Comparison of ENCODE assay signal across 8 mouse cellular contexts in the genomic region with DNA sequence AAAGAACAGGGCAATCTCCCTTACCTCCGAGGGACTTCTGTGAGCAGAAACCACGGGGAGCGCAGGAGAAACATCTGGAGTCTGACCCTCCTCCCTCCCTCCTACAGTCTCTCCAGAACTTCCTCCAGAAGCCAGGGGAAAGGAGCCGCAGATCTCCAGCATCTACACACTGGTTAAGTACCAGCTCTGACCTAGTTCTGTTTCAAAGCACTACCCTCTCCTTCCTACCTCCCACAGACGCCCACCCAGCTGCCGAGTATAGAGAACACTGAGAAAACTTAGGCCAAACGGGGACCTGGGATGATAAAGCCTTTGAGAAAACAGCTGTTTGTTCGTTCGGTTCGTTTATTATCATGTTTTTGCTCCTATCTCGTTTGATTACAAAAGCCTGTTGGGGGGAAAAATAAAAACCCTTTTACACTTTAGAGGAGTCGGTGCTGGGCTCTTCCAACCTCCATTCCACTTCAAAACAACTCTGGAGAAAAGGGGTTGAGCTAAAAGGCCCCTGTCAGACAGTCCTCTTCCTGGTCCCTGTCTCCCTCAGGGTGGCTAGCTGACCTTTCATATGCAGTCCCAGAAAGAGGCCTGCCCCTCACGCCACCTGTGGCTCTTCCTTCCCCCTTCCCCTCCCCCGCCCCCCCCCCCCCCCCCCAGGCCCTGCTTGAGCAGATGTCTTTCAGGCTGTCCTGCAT.
DNase-seq lines count a peak whose midpoint lies in the region; ATAC-seq and TF ChIP-seq lines count a peak whose summit lies in the region.

No protein-coding gene starts in this region.

- peaks cover 4% of the 10 kb centered on the region; the same call in 1 of the 2 replicates for H3K4me1 ChIP-seq in kidney, postnatal 0 days (replicated peaks; ENCODE audit: insufficient read depth, low read length)
- peaks cover 20% of the 10 kb centered on the region for H3K4me1 ChIP-seq in embryonic facial prominence, embryonic 13.5 days

- H3K36me3 ChIP-seq in kidney, postnatal 0 days (ENCODE audit: insufficient read depth, low read length): no peaks in the 10 kb centered on the region
- H3K36me3 ChIP-seq in embryonic facial prominence, embryonic 13.5 days: no peaks in the 10 kb centered on the region

- no peak overlapping the region for H3K4me3 ChIP-seq in kidney, postnatal 0 days (replicated peaks; ENCODE audit: low read depth, low read length)
- H3K4me3 ChIP-seq in embryonic facial prominence, embryonic 13.5 days: no peak overlapping the region

- no peak; the same call in 1 of the 2 replicates for ATAC-seq in kidney, postnatal 0 days (replicated peaks; ENCODE audit: low FRiP score, low read depth)
- ATAC-seq in embryonic facial prominence, embryonic 13.5 days (ENCODE audit: insufficient number of reproducible peaks, insufficient read depth, low FRiP score, low TSS enrichment, low read depth): 0 out of 2 replicates have a peak, but pooled peaks have one; percentile 37

- 0 out of 2 replicates have a peak overlapping the region, but pooled peaks have one; percentile 5 for H3K4me2 ChIP-seq in kidney, postnatal 0 days (ENCODE audit: low read length)
- H3K4me2 ChIP-seq in embryonic facial prominence, embryonic 13.5 days: no peak overlapping the region

- TF ChIP-seq CTCF in kidney, postnatal 0 days (IDR thresholded peaks at IDR 0.05; ENCODE audit: low read depth): no peak

- DNase-seq in kidney, postnatal 0 days (ENCODE audit: low spot score): peak; percentile 40
- DNase-seq in kidney, postnatal 36 days: no peak
- DNase-seq in heart, postnatal 36 days: peak; percentile 23 to 41
- peak; percentile 54 for DNase-seq in retina, postnatal 1 day
- DNase-seq in layer of hippocampus, postnatal 36 days: no peak
- DNase-seq in layer of hippocampus, adult 9-11 months: no peak
- DNase-seq in testis, postnatal 14 days (ENCODE audit: low spot score): no peak

- H3K27ac ChIP-seq in kidney, postnatal 0 days: no peak overlapping the region
- peak overlapping the region; percentile 48; the same call in 1 of the 2 replicates for H3K27ac ChIP-seq in embryonic facial prominence, embryonic 13.5 days

- H3K9me3 ChIP-seq in kidney, postnatal 0 days (replicated peaks; ENCODE audit: low read length): no peaks in the 10 kb centered on the region
- H3K9me3 ChIP-seq in embryonic facial prominence, embryonic 13.5 days: no peaks in the 10 kb centered on the region

- WGBS in kidney, postnatal 0 days: 18% methylated on average over 13 of the region's 14 CpGs
- whole genome bisulfite sequencing in embryonic facial prominence, embryonic 13.5 days: 18% methylated on average over 13 of the region's 14 CpGs

- intact Hi-C loops in heart, postnatal 36 days (cut with DNase I): loop anchor here (5.0 kb wide), 1 partner anchor 49 kb away; no protein-coding TSS in a partner anchor

- H3K9ac ChIP-seq in kidney, postnatal 0 days (ENCODE audit: low read depth, low read length): no peak overlapping the region
- 0 out of 2 replicates have a peak overlapping the region, but pooled peaks have one; percentile 16 for H3K9ac ChIP-seq in embryonic facial prominence, embryonic 13.5 days

- H3K27me3 ChIP-seq in kidney, postnatal 0 days (ENCODE audit: insufficient read depth, low read length): no peaks in the 10 kb centered on the region
- H3K27me3 ChIP-seq in embryonic facial prominence, embryonic 13.5 days: no peaks in the 10 kb centered on the region

Comparison
In these comparisons a context has a peak if more than half of its experiments do, and no peak if none do; other contexts are left out.
1. DNase-seq: peak in kidney, postnatal 0 days (single experiment), heart, postnatal 36 days (2 of 2) and retina, postnatal 1 day (single experiment); none in kidney, postnatal 36 days (0 of 2), layer of hippocampus, postnatal 36 days (0 of 2), layer of hippocampus, adult 9-11 months (single experiment) and testis, postnatal 14 days (single experiment).